Mouse (Mus musculus): ENCODE data around the gene Mrpl14. TPM values are rescaled to one million over a fixed set of nuclear protein-coding genes. Genes with fewer than 3 reads are reported as not detected.

Gene Mrpl14
- total and polyA plus RNA-seq, 3 experiments: 126 to 223 (median 132) TPM

Other genes starting within 250 kb of the Mrpl14 start
- gene Spats1, start 210.9 kb upstream of the Mrpl14 start, total RNA-seq (2021): not detected
- 0.08 TPM in 1 of 2 replicates, not detected in the other for gene Spats1, start 210.9 kb upstream of the Mrpl14 start, polyA plus RNA-seq (2012; rRNA removed)
- gene Aars2, start 179.5 kb upstream of the Mrpl14 start, total RNA-seq (2021): 10 to 100 TPM; 13.3 to 17.6 TPM
- 22.7 and 23.3 TPM in 2 replicates for gene Aars2, start 179.5 kb upstream of the Mrpl14 start, polyA plus RNA-seq (2012; rRNA removed)
- gene Tcte1, start 162.9 kb upstream of the Mrpl14 start, total RNA-seq (2021): not detected
- not detected in 2 replicates for gene Tcte1, start 162.9 kb upstream of the Mrpl14 start, polyA plus RNA-seq (2012; rRNA removed)
- gene Tmem151b, start 136.6 kb upstream of the Mrpl14 start, total RNA-seq (2021): under 1 TPM; 0.06 to 0.17 TPM
- 0.09 and 0.74 TPM in 2 replicates for gene Tmem151b, start 136.6 kb upstream of the Mrpl14 start, polyA plus RNA-seq (2012; rRNA removed)
- gene Nfkbie, start 130.6 kb upstream of the Mrpl14 start, total RNA-seq (2021): 1 to 10 TPM; 3.0 to 5.6 TPM
- gene Nfkbie, start 130.6 kb upstream of the Mrpl14 start, polyA plus RNA-seq (2012; rRNA removed): 5.2 and 6.4 TPM in 2 replicates
- 10 to 100 TPM; 43.6 to 59.7 TPM for gene Slc35b2, start 122.4 kb upstream of the Mrpl14 start, total RNA-seq (2021)
- gene Slc35b2, start 122.4 kb upstream of the Mrpl14 start, polyA plus RNA-seq (2012; rRNA removed): 167 and 198 TPM in 2 replicates
- 1,000 to 10,000 TPM; 1,973 to 2,851 TPM for gene Hsp90ab1, start 113.1 kb upstream of the Mrpl14 start, total RNA-seq (2021)
- gene Hsp90ab1, start 113.1 kb upstream of the Mrpl14 start, polyA plus RNA-seq (2012; rRNA removed): 197 and 291 TPM in 2 replicates
- gene Slc29a1, start 86.7 kb upstream of the Mrpl14 start, total RNA-seq (2021): 100 to 1,000 TPM; 104 to 197 TPM
- gene Slc29a1, start 86.7 kb upstream of the Mrpl14 start, polyA plus RNA-seq (2012; rRNA removed): 288 and 410 TPM in 2 replicates
- not detected for gene Mymx, start 84.2 kb upstream of the Mrpl14 start, total RNA-seq (2021)
- gene Mymx, start 84.2 kb upstream of the Mrpl14 start, polyA plus RNA-seq (2012; rRNA removed): 0.18 and 0.55 TPM in 2 replicates
- under 1 TPM; 0.59 to 0.95 TPM for gene Capn11, start 27.0 kb upstream of the Mrpl14 start, total RNA-seq (2021)
- 0.03 TPM in 1 of 2 replicates, not detected in the other for gene Capn11, start 27.0 kb upstream of the Mrpl14 start, polyA plus RNA-seq (2012; rRNA removed)
- gene Tmem63b, start 583 bp downstream of the Mrpl14 start, total RNA-seq (2021): 10 to 100 TPM; 37.9 to 54.8 TPM
- 68.9 and 71.9 TPM in 2 replicates for gene Tmem63b, start 583 bp downstream of the Mrpl14 start, polyA plus RNA-seq (2012; rRNA removed)
- not detected for gene 1600014C23Rik, start 47.5 kb downstream of the Mrpl14 start, total RNA-seq (2021)
- gene 1600014C23Rik, start 47.5 kb downstream of the Mrpl14 start, polyA plus RNA-seq (2012; rRNA removed): not detected in 2 replicates